Mouse (Mus musculus): Measurements from ENCODE around the gene Asb6. TPM values are rescaled to one million over a fixed set of nuclear protein-coding genes. Genes with fewer than 3 reads are reported as not detected.

Gene Asb6
- polyA plus RNA-seq (2016; fragmentation: Nextera tagmentation; extraction: Ambion mirVana) = 59.4 and 61.3 TPM in 2 replicates

DNA sequence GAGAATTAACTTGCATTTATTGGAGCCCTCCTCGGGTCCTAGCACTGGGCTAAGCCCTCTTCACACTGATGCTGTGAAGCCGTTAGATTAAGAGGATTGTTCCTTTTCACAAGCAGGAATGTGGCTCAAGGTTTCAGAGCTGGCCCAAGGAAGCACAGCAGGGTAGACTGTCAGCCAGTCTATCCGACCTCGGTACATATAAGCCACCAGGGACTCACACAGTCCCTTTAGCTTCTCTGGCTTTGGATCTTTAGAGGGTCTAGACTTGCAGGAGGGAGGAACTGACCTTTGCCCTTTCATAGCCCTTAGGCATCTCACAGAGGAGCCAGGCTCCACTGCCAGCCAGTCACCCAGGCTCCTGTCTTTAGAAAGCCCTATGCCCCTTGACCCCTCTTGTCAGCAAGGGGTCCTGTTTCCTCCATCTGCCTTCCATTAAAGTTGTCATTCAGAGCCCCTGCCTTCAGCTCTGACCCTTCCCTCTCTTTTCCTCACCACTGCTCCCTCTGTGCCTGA is at the start of gene Asb6:
Gene Asb6, minus strand, starts transcription at position 51 of the 513 bp plus-strand sequence.
- peak; percentile 45 for DNase-seq (ENCODE audit: low spot score)
- no peak within 1 kb of the TSS for H3K4me3 ChIP-seq
- peak within 1 kb of the TSS; percentile 83 for H3K27ac ChIP-seq
- WGBS = 11% methylated on average over 4 of the region's 4 CpGs
- peaks cover 80% of the 10 kb centered on the region for H3K4me1 ChIP-seq
- H3K27me3 ChIP-seq (ENCODE audit: low read depth, poor library complexity, severe bottlenecking) = no peaks in the 10 kb centered on the region
- no peaks in the 10 kb centered on the region for H3K9me3 ChIP-seq (replicated peaks)
- H3K36me3 ChIP-seq = peaks cover 16% of the 10 kb centered on the region

DNA sequence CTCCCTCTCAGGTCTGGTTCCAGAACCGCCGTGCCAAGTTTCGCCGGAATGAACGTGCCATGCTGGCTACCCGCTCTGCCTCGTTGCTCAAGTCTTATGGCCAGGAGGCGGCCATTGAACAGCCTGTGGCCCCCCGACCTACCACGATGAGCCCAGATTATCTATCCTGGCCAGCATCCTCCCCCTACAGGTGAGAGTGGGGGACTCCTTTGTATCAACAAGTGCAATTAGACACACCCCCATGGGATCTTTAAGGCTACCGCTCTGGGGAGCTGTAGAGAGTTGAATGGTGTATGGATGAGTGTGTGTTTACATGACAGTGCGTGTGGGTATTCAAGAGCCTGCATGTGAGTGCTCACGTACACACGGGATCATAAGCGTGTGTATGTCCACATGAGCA is 49.3 kb upstream of the Asb6 start:
- H3K4me1 ChIP-seq = peaks cover 31% of the 10 kb centered on the region
- H3K27ac ChIP-seq = no peak overlapping the region
- H3K27me3 ChIP-seq (ENCODE audit: low read depth, poor library complexity, severe bottlenecking) = no peaks in the 10 kb centered on the region
- no peak overlapping the region for H3K4me3 ChIP-seq
- 94% methylated on average over 15 of the region's 15 CpGs for WGBS
- DNase-seq (ENCODE audit: low spot score) = no peak
- peaks cover 72% of the 10 kb centered on the region for H3K36me3 ChIP-seq
- H3K9me3 ChIP-seq (replicated peaks) = no peaks in the 10 kb centered on the region

DNA sequence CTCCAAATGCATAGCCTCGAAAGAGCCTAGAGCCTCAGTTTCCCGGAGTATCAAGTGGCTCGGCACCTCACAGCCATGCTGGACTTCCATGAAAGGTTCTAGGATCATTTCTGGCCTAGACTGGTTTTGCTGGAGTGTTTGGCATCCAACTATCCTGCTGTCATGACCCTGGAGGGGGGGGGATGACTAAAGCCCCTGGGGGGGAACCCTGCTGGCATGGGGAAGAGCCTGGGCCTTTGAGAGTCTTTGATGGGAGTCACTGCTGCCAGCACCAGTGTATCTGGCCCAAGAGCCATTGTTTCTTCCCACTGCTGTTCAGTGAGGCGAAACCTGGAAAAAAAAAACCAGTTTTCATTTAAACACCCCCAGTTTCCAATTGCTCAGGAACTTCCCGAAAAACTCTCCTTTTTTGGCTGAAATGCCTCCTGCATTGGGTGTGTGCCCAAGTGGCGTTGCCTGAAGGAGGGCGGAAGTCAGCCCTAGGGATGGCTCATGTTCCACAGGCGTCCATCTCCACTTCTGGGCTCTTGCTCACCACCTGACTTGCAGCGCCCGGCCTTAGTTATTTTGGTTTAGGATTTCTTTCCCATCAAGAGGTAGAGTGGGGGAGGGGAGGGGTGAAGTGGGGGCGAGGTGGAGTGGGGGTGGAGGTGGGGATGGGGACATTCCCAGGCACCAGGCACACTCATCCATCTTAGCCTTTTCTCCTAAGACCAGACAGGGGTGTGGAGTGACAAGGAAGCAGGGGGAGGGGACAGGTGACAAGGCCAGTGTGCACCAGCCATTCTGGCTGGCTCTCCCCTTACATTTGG is 45.7 kb upstream of the Asb6 start:
- Histone ChIP-seq H3K4me1 (peaks cover 68% of the 10 kb centered on the region), H3K27ac (peak overlapping the region; percentile 83), H3K4me3 (peak overlapping the region; percentile 0; the same call in 1 of the 2 replicates), H3K36me3 (peaks cover 39% of the 10 kb centered on the region), H3K27me3 (ENCODE audit: low read depth, poor library complexity, severe bottlenecking) (no peaks in the 10 kb centered on the region), H3K9me3 (replicated peaks) (no peaks in the 10 kb centered on the region)
- peak; percentile 60 for DNase-seq (ENCODE audit: low spot score)
- WGBS = 47% methylated on average over 11 of the region's 11 CpGs

DNA sequence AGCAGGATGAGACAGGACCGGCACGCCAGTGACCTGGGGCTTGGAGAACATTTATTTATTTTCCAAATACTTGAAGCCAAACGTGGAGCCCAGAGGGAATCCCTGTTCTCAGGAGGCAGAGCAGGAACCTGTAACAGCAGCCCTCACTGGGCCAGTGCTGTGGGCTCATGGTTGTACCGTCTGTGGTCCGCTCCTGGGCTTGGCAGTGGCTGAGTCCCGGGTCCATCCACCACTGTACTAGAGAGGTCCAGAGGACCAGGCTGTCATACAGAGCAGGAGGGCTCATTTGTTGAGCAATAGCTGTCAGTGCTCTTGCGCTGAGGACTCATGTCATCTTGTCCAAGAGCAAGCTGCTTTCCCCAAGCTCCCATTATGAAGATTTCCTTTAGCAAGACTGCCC is 45.0 kb upstream of the Asb6 start:
- Histone ChIP-seq H3K4me3 (peak overlapping the region; percentile 0; the same call in 1 of the 2 replicates), H3K27ac (peak overlapping the region; percentile 83), H3K9me3 (replicated peaks) (no peaks in the 10 kb centered on the region), H3K36me3 (peaks cover 32% of the 10 kb centered on the region), H3K4me1 (peaks cover 75% of the 10 kb centered on the region), H3K27me3 (ENCODE audit: low read depth, poor library complexity, severe bottlenecking) (no peaks in the 10 kb centered on the region)
- no peak for DNase-seq (ENCODE audit: low spot score)
- 71% methylated on average over 7 of the region's 7 CpGs for WGBS

DNA sequence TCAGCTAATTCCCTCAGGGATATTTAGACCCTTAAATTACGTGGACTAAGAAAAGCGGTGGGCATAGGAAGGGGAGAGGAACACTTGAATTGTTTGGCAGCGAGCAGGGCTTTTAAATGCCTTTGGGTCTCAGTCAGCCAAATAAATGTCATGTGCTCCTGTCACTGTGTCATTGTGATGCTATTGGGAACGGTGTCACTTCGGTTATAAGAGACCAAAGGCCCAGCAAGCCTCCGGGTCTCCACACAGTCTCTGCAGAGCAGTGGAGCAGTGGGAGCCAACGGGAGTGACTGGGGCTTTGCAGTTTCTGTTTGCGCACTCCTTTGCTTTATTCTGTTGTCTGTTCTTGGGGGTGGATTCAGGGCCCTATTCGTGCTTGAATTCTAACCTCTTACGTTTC is 44.3 kb upstream of the Asb6 start:
- H3K27me3 ChIP-seq (ENCODE audit: low read depth, poor library complexity, severe bottlenecking) = no peaks in the 10 kb centered on the region
- H3K27ac ChIP-seq = peak overlapping the region; percentile 83
- WGBS = 51% methylated on average over 10 of the region's 10 CpGs
- H3K9me3 ChIP-seq (replicated peaks) = no peaks in the 10 kb centered on the region
- no peak for DNase-seq (ENCODE audit: low spot score)
- peaks cover 26% of the 10 kb centered on the region for H3K36me3 ChIP-seq
- H3K4me3 ChIP-seq = no peak overlapping the region
- H3K4me1 ChIP-seq = peaks cover 82% of the 10 kb centered on the region

DNA sequence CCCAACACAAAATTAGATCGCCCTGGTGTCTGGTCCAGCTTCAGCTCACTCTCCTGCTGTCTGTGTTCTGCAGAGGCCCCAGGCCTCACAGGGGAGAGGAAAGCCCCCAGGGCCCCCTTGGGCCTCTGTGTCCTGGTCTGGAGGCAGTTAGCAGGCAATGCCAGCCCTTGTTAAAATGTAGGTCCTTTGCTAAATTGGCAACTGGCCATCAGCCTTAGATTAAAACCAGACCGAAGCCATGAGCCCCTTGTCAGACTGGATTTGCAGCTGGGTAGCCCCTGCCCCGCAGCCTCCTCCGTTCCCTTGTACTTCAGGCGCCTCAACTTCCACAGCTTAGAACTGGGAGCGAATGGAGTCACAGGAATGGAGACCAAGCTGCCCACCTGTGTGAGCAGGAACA is 42.5 kb upstream of the Asb6 start:
- Histone ChIP-seq H3K27me3 (ENCODE audit: low read depth, poor library complexity, severe bottlenecking) (no peaks in the 10 kb centered on the region), H3K27ac (peak overlapping the region; percentile 83), H3K36me3 (peaks cover 26% of the 10 kb centered on the region), H3K4me3 (peak overlapping the region; percentile 3; the same call in 1 of the 2 replicates), H3K9me3 (replicated peaks) (no peaks in the 10 kb centered on the region), H3K4me1 (peaks cover 91% of the 10 kb centered on the region)
- DNase-seq (ENCODE audit: low spot score) = peak; percentile 89
- 28% methylated on average over 6 of the region's 6 CpGs for WGBS

DNA sequence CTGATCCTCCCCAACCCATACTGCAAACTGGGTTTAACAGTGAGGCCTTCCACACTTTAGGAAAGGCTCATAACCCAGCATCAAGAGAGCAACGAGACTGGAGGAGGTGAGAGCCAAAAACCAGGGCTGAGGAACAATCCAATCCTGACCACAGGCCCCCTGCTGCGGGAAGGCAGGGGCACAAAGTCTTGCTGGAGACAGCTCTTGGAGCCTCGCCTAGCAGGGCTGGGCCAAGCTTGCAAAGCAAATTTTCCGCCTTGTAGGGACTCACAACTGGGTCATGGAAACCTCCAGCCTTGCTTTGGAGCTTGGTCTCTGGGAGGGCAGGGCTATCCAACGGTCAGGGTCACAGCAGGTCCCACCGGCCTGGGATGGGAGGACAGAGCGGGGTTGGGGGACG is 40.7 kb upstream of the Asb6 start:
- DNase-seq (ENCODE audit: low spot score) = no peak
- Histone ChIP-seq H3K27me3 (ENCODE audit: low read depth, poor library complexity, severe bottlenecking) (no peaks in the 10 kb centered on the region), H3K9me3 (replicated peaks) (no peaks in the 10 kb centered on the region), H3K4me3 (no peak overlapping the region), H3K36me3 (peaks cover 34% of the 10 kb centered on the region), H3K27ac (peak overlapping the region; percentile 83), H3K4me1 (peaks cover 81% of the 10 kb centered on the region)
- WGBS = 77% methylated on average over 8 of the region's 8 CpGs

DNA sequence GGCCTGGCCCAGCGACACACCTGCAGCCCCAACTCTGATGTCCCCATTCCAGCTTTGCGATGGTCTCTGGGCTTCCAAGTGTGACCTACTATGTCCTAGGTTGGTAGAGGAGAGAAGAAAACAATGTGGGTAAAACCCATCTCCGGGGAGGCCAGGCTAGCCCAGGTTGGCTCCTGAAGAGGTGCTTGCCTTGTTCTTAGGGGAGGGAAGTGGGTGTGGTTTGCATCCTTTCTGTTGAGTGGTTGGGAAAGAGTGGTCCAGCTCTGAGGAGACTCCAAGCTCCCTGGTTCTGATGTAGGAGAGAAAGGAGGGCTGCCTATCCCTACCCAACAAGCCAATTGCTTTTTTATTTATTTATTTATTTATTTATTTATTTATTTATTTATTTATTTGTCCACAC is 35.3 kb upstream of the Asb6 start:
- Histone ChIP-seq H3K9me3 (replicated peaks) (no peaks in the 10 kb centered on the region), H3K4me3 (peak overlapping the region; percentile 40), H3K27ac (peak overlapping the region; percentile 93), H3K4me1 (peaks cover 79% of the 10 kb centered on the region), H3K27me3 (ENCODE audit: low read depth, poor library complexity, severe bottlenecking) (no peaks in the 10 kb centered on the region), H3K36me3 (peaks cover 35% of the 10 kb centered on the region)
- no peak for DNase-seq (ENCODE audit: low spot score)
- WGBS = 38% methylated on average over 3 of the region's 3 CpGs

DNA sequence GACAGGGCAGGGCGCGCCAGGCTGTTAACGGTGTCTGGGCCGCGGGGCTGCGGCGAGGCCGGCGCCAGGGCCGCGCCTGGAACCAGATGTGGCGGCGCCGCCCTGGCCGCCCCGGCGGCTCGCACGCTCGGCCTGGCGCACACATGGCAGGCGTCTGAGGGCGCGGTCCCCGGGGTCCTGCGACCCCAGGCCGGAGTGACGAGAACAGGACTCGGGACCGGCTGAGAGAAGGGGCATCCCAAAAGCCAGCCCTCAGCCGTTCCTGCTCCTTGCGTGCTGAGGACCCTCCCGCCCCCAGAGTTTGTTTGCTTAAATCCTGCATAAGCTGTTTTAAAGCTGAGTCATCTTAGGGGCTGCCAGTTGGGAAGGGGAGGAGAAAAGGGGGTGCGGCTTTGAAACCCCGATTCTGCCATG is 34.8 kb upstream of the Asb6 start:
- WGBS = 2% methylated on average over 35 of the region's 35 CpGs
- DNase-seq (ENCODE audit: low spot score) = peak; percentile 77
- peak overlapping the region; percentile 40 for H3K4me3 ChIP-seq

DNA sequence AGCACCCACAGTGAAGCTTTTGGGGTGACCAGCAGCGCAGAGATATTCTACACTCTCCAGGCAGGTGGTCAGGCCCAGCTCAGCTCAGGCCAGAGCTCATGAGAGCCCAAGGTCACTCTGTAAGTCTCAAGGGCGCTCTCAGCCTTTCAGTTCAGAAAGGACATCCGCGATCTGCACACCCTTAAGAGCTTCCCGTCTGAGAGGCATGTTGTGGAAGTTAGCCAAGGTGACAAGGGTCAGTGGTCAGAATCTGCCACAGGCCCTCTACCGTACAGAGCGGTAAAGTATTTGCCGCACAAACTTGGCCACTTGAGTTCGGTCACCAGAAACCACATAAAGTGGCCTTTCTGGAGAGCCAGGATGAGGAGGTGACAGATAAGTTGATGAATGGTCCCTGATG is 33.4 kb upstream of the Asb6 start:
- no peak for DNase-seq (ENCODE audit: low spot score)

More for the DNA sequence above, 34.8 kb upstream of the Asb6 start:
- Histone ChIP-seq H3K4me1 (peaks cover 75% of the 10 kb centered on the region), H3K27me3 (ENCODE audit: low read depth, poor library complexity, severe bottlenecking) (no peaks in the 10 kb centered on the region), H3K27ac (peak overlapping the region; percentile 93), H3K9me3 (replicated peaks) (no peaks in the 10 kb centered on the region), H3K36me3 (peaks cover 35% of the 10 kb centered on the region)

DNA sequence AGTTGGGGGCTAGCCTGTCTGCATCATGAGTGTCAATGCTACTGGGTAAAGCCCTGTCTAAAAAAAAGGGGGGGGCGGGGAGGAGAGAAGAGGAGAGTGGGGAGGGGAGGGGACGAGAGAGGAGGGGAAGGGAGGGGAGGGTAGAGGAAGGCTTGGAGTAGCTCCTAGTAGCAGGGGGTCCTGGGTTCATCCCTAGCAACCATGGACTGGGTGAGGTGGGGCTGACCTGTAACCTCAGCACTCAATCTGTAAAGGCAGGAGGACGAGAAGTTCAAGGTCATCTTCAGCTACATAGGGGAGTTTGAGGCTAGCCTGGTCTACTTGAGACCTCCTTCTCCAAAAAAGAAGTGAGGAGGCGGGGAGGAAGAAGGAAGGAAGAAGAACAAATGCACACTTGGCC is 31.9 kb upstream of the Asb6 start:
- no peak for DNase-seq (ENCODE audit: low spot score)
- H3K27me3 ChIP-seq (ENCODE audit: low read depth, poor library complexity, severe bottlenecking) = no peaks in the 10 kb centered on the region
- H3K36me3 ChIP-seq = peaks cover 17% of the 10 kb centered on the region; the same call in 1 of the 2 replicates
- peak overlapping the region; percentile 66; the same call in 1 of the 2 replicates for H3K27ac ChIP-seq
- no peak overlapping the region for H3K4me3 ChIP-seq
- peaks cover 88% of the 10 kb centered on the region for H3K4me1 ChIP-seq
- WGBS = 73% methylated on average over 4 of the region's 4 CpGs
- H3K9me3 ChIP-seq (replicated peaks) = no peaks in the 10 kb centered on the region

More for the DNA sequence above, 33.4 kb upstream of the Asb6 start:
- Histone ChIP-seq H3K27me3 (ENCODE audit: low read depth, poor library complexity, severe bottlenecking) (no peaks in the 10 kb centered on the region), H3K4me1 (peaks cover 76% of the 10 kb centered on the region), H3K36me3 (peaks cover 32% of the 10 kb centered on the region), H3K9me3 (replicated peaks) (no peaks in the 10 kb centered on the region), H3K27ac (peak overlapping the region; percentile 93), H3K4me3 (no peak overlapping the region)
- WGBS = 51% methylated on average over 9 of the region's 9 CpGs

DNA sequence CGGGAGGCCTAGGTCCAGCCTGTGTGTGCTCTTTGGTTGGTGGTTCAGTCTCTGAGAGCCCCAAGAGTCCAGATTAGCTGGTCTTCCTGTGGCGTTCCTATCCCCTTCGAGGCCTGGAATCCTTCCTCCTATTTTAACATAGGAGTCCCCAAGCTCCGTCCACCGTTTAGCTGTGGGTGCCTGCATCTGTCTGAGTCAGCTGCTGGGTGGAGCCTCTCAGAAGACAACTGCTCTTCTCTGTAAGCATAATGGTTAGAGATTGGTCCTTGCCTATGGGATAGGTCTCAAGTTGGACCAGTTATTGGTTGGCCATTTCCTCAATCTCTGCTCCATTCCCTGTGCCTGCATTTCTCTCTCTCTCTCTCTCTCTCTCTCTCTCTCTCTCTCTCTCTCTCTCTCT is 29.6 kb upstream of the Asb6 start:
- Histone ChIP-seq H3K27me3 (ENCODE audit: low read depth, poor library complexity, severe bottlenecking) (no peaks in the 10 kb centered on the region), H3K4me3 (no peak overlapping the region), H3K4me1 (peaks cover 91% of the 10 kb centered on the region), H3K9me3 (replicated peaks) (no peaks in the 10 kb centered on the region), H3K36me3 (peaks cover 25% of the 10 kb centered on the region; the same call in 1 of the 2 replicates), H3K27ac (peak overlapping the region; percentile 76)
- WGBS = 85% methylated on average over 5 of the region's 5 CpGs
- DNase-seq (ENCODE audit: low spot score) = no peak

DNA sequence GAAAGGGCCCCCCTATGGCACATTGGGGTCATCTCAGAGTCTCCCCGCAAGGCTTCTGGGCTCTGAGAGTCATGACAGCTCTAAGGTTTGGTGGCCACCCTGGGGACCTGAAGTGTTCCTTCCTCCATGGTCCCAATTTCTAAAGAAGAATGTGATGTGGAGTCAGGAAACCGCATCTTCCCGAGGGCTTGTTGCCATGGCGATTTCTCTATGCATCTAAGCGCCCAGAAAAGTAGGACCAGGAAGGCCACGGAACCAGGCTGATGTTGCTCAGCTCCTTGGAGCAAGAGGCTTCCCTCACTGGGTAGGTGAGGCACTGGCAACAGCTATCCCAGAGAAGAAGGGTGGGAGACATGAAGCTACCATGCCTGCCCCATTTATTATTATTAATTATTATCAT is 26.9 kb upstream of the Asb6 start:
- peaks cover 92% of the 10 kb centered on the region for H3K4me1 ChIP-seq
- no peaks in the 10 kb centered on the region for H3K27me3 ChIP-seq (ENCODE audit: low read depth, poor library complexity, severe bottlenecking)
- WGBS = 80% methylated on average over 6 of the region's 6 CpGs
- H3K9me3 ChIP-seq (replicated peaks) = no peaks in the 10 kb centered on the region
- H3K4me3 ChIP-seq = no peak overlapping the region
- DNase-seq (ENCODE audit: low spot score) = no peak
- H3K36me3 ChIP-seq = peaks cover 36% of the 10 kb centered on the region
- 0 out of 2 replicates have a peak overlapping the region, but pooled peaks have one; percentile 22 for H3K27ac ChIP-seq
